Mouse (Mus musculus) frontal cortex, adult 2 months (tissue): ENCODE results near the gene Aldh3a1. TPM values are rescaled to one million over a fixed set of nuclear protein-coding genes. Genes with fewer than 3 reads are reported as not detected.
"Not testable (repeated sequence)": the region's sequence is repeated elsewhere in the genome, so short reads cannot be mapped to it uniquely, and the experiment has no call there.

ENCODE experiments used
- DNase-seq, 2 experiments: peaks; one replicate each; pipeline ENCODE4 v3.0.0; 2022; ENCODE audit warnings: low spot score in 1 of 2; ENCODE audit errors: extremely low spot score in 1 of 2
- polyA plus RNA-seq: library from polyadenylated mRNA; depleted of rRNA; stranded (reverse); fragments of >200 nt; gene quantifications from 2 replicates; pipeline ENCODE4 v1.2.3, GENCODE M21; 2012; rRNA removed

Gene Aldh3a1
- 0.48 and 0.84 TPM in 2 replicates for polyA plus RNA-seq

GRCm38 (mm10) chr11:61207487-61208246 lies at the start of gene Aldh3a1:
Gene Aldh3a1 (plus strand): TSS chr11:61207537.
- DNase-seq: no peak

GRCm38 (mm10) chr11:61158141-61158540 lies 49.2 kb upstream of the Aldh3a1 start:
- no peak for DNase-seq

- no peak for DNase-seq
Observed at GRCm38 (mm10) chr11:61159796-61160732, 47.3 kb upstream of the Aldh3a1 start.

GRCm38 (mm10) chr11:61161121-61161520 lies 46.2 kb upstream of the Aldh3a1 start:
- no peak for DNase-seq

- DNase-seq: no peak
Observed at GRCm38 (mm10) chr11:61162776-61163175, 44.6 kb upstream of the Aldh3a1 start.

- DNase-seq: no peak
Observed at GRCm38 (mm10) chr11:61163341-61163740, 44.0 kb upstream of the Aldh3a1 start.

GRCm38 (mm10) chr11:61164366-61164765 lies 43.0 kb upstream of the Aldh3a1 start:
- DNase-seq: no peak

GRCm38 (mm10) chr11:61164881-61165280 lies 42.5 kb upstream of the Aldh3a1 start:
- no peak for DNase-seq

- no peak for DNase-seq
Observed at GRCm38 (mm10) chr11:61170184-61170583, 37.2 kb upstream of the Aldh3a1 start.

- not testable (repeated sequence) for DNase-seq
Observed at GRCm38 (mm10) chr11:61173477-61173876, 33.9 kb upstream of the Aldh3a1 start.

GRCm38 (mm10) chr11:61174291-61174820 lies 33.0 kb upstream of the Aldh3a1 start:
- peak in 1 of 2 experiments; percentile 37 for DNase-seq

GRCm38 (mm10) chr11:61174821-61175658 lies 32.3 kb upstream of the Aldh3a1 start, which contains the start of gene Usp22:
Gene Usp22 (minus strand): TSS chr11:61175055.
- DNase-seq: peak; percentile 100

GRCm38 (mm10) chr11:61175778-61176177 lies 31.6 kb upstream of the Aldh3a1 start:
- DNase-seq: no peak

- no peak for DNase-seq
Observed at GRCm38 (mm10) chr11:61176321-61176720, 31.0 kb upstream of the Aldh3a1 start.

- peak in 1 of 2 experiments; percentile 48 for DNase-seq
Observed at GRCm38 (mm10) chr11:61180361-61180760, 27.0 kb upstream of the Aldh3a1 start.

GRCm38 (mm10) chr11:61181624-61182023 lies 25.7 kb upstream of the Aldh3a1 start:
- DNase-seq: no peak

- DNase-seq: no peak
Observed at GRCm38 (mm10) chr11:61183820-61184219, 23.5 kb upstream of the Aldh3a1 start.

- DNase-seq: no peak
Observed at GRCm38 (mm10) chr11:61190776-61191175, 16.6 kb upstream of the Aldh3a1 start.

GRCm38 (mm10) chr11:61192123-61192522 lies 15.2 kb upstream of the Aldh3a1 start:
- not testable (repeated sequence) for DNase-seq

GRCm38 (mm10) chr11:61192779-61193178 lies 14.6 kb upstream of the Aldh3a1 start:
- no peak for DNase-seq
